Mouse (Mus musculus): ENCODE data around the gene Arid1a. TPM values are rescaled to one million over a fixed set of nuclear protein-coding genes. Genes with fewer than 3 reads are reported as not detected.
"Not testable (repeated sequence)": the region's sequence is repeated elsewhere in the genome, so short reads cannot be mapped to it uniquely, and the experiment has no call there.

The Arid1a gene
- polyA plus RNA-seq, 1 experiment from 2014 or later, result 10.4 TPM

DNA sequence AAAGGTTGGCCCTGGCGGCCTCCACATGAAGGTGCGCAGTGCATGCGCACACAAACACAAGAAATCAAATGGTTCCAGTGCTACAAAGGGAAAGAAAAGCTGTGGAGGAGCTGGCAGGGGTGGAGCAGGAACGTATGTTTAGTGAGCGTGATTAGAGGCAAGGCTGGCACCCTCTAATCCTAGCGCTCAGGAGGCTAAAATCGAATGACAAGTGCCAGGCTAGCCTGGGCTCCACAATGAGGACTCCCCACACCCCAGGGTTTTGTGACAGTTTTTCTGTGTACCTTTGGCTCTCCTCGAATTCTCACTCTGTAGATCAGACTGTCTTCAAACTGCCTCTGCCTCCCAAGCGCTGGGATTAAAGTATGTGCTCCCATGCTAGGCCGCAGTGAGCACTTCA lies 103.8 kb downstream of the Arid1a start:
- H3K27me3 ChIP-seq (replicated peaks; ENCODE audit: control insufficient read depth, insufficient read depth, low read length), result no peaks in the 10 kb centered on the region
- ATAC-seq, result no peak
- H3K4me2 ChIP-seq (replicated peaks; ENCODE audit: low read depth), result no peak overlapping the region
- 88% methylated on average over 10 of the region's 10 CpGs for WGBS
- no peaks in the 10 kb centered on the region for H3K9me3 ChIP-seq (ENCODE audit: control insufficient read depth)
- no peak overlapping the region for H3K4me3 ChIP-seq (ENCODE audit: low read depth, low read length)
- H3K27ac ChIP-seq (ENCODE audit: low read depth, low read length), result no peak overlapping the region
- H3K36me3 ChIP-seq (ENCODE audit: control insufficient read depth, insufficient read depth), result no peaks in the 10 kb centered on the region
- no peaks in the 10 kb centered on the region for H3K4me1 ChIP-seq (replicated peaks; ENCODE audit: control insufficient read depth, insufficient read depth, low read length)
- TF ChIP-seq CTCF (IDR thresholded peaks at IDR 0.05; ENCODE audit: low read depth), result no peak
- no peak overlapping the region for H3K9ac ChIP-seq (ENCODE audit: low read depth, low read length)

DNA sequence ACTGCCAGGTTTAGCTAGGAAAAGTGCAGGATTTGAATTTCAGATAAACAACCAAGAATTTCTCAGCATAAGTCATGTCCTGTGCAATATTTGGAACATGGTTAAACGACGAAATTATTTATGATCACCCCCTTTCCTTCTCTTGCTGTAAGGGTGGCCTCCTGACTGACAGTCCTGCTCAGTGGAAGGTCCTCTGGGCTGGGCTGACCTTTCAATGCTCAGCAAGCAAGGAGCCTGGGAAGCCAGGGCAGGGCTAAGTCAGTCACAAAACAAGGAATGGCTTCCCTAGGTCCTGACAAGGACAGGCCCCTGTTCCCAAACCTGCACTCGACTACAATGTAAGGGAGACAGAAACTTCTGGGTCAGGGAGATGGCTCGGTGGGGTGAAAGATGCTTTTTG lies 104.6 kb downstream of the Arid1a start:
- Histone ChIP-seq H3K36me3 (ENCODE audit: control insufficient read depth, insufficient read depth) (no peaks in the 10 kb centered on the region), H3K4me2 (replicated peaks; ENCODE audit: low read depth) (no peak overlapping the region), H3K9ac (ENCODE audit: low read depth, low read length) (no peak overlapping the region), H3K9me3 (ENCODE audit: control insufficient read depth) (no peaks in the 10 kb centered on the region), H3K4me1 (replicated peaks; ENCODE audit: control insufficient read depth, insufficient read depth, low read length) (no peaks in the 10 kb centered on the region), H3K4me3 (ENCODE audit: low read depth, low read length) (no peak overlapping the region), H3K27ac (ENCODE audit: low read depth, low read length) (no peak overlapping the region), H3K27me3 (replicated peaks; ENCODE audit: control insufficient read depth, insufficient read depth, low read length) (no peaks in the 10 kb centered on the region)
- TF ChIP-seq CTCF (IDR thresholded peaks at IDR 0.05; ENCODE audit: low read depth), result no peak
- ATAC-seq, result no peak
- 47% methylated on average over 4 of the region's 4 CpGs for WGBS

- Histone ChIP-seq H3K9ac (ENCODE audit: low read depth, low read length) (no peak overlapping the region), H3K27ac (ENCODE audit: low read depth, low read length) (no peak overlapping the region), H3K27me3 (replicated peaks; ENCODE audit: control insufficient read depth, insufficient read depth, low read length) (no peaks in the 10 kb centered on the region), H3K36me3 (ENCODE audit: control insufficient read depth, insufficient read depth) (no peaks in the 10 kb centered on the region), H3K4me2 (replicated peaks; ENCODE audit: low read depth) (no peak overlapping the region), H3K4me3 (ENCODE audit: low read depth, low read length) (no peak overlapping the region), H3K4me1 (replicated peaks; ENCODE audit: control insufficient read depth, insufficient read depth, low read length) (no peaks in the 10 kb centered on the region), H3K9me3 (ENCODE audit: control insufficient read depth) (no peaks in the 10 kb centered on the region)
- TF ChIP-seq CTCF (IDR thresholded peaks at IDR 0.05; ENCODE audit: low read depth), result no peak
- 47% methylated on average over 10 of the region's 10 CpGs for WGBS
- ATAC-seq, result no peak
These were observed 105.1 kb downstream of the Arid1a start for GRCm38 (mm10) chr4:133651445-133651844.

DNA sequence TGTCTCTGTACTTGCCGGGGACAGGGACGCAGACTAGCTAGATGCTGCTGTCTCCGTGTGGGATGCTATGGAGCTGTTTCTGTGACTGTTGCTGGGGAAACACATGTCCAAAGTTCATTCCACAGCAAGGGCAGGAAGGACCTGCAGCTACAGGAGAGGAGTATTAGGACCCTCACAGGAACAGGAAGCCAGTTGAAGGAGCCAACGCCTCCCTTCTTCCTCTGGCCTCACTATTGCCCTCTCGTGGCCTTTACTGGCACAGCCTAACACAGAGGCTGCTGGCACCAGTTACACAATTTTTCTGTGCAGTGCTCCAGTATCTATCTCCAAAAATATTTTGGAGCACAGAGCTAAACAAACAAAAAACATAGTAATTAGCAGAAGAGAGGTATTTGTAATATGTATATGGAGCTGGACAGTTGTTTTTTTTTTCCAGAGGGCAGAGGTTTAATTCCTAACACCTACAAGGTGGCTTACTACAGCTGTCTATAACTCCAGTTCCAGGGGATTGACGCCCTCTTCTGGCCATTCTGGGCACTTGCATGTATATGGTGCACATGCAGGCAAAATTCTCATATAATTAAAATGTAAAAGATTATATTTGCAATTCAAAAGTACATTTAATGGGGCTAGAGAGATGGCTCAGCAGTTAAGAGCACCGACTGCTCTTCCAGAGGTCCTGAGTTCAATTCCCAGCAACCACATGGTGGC lies 106.4 kb downstream of the Arid1a start, which contains the start of gene Zdhhc18:
TSS of gene Zdhhc18 (minus strand) at position 166 of the 711 bp plus-strand sequence.
- H3K9ac ChIP-seq (ENCODE audit: low read depth, low read length), result no peak within 1 kb of the TSS
- no peak within 1 kb of the TSS for H3K27ac ChIP-seq (ENCODE audit: low read depth, low read length)
- H3K4me3 ChIP-seq (ENCODE audit: low read depth, low read length), result peak within 1 kb of the TSS; percentile 4; the same call in 1 of the 2 replicates
- no peaks in the 10 kb centered on the region for H3K9me3 ChIP-seq (ENCODE audit: control insufficient read depth)
- H3K27me3 ChIP-seq (replicated peaks; ENCODE audit: control insufficient read depth, insufficient read depth, low read length), result no peaks in the 10 kb centered on the region
- peak; percentile 52; the same call in 1 of the 2 replicates for ATAC-seq
- peak; percentile 92 for TF ChIP-seq CTCF (IDR thresholded peaks at IDR 0.05; ENCODE audit: low read depth)
- peak within 1 kb of the TSS; percentile 33 for H3K4me2 ChIP-seq (replicated peaks; ENCODE audit: low read depth)
- no peaks in the 10 kb centered on the region for H3K4me1 ChIP-seq (replicated peaks; ENCODE audit: control insufficient read depth, insufficient read depth, low read length)
- no peaks in the 10 kb centered on the region for H3K36me3 ChIP-seq (ENCODE audit: control insufficient read depth, insufficient read depth)
- WGBS, result 35% methylated on average over 7 of the region's 7 CpGs

GRCm38 (mm10) chr4:133649464-133649863 lies 107.1 kb downstream of the Arid1a start:
- H3K27me3 ChIP-seq (replicated peaks; ENCODE audit: control insufficient read depth, insufficient read depth, low read length); H3K27ac ChIP-seq (ENCODE audit: low read depth, low read length); H3K9me3 ChIP-seq (ENCODE audit: control insufficient read depth); ATAC-seq; H3K9ac ChIP-seq (ENCODE audit: low read depth, low read length); H3K4me1 ChIP-seq (replicated peaks; ENCODE audit: control insufficient read depth, insufficient read depth, low read length); H3K36me3 ChIP-seq (ENCODE audit: control insufficient read depth, insufficient read depth): not testable (repeated sequence)
- Histone ChIP-seq H3K4me3 (ENCODE audit: low read depth, low read length) (peak overlapping the region; percentile 4; the same call in 1 of the 2 replicates), H3K4me2 (replicated peaks; ENCODE audit: low read depth) (peak overlapping the region; percentile 33; the same call in 1 of the 2 replicates)
- 84% methylated on average over 5 of the region's 5 CpGs for WGBS

DNA sequence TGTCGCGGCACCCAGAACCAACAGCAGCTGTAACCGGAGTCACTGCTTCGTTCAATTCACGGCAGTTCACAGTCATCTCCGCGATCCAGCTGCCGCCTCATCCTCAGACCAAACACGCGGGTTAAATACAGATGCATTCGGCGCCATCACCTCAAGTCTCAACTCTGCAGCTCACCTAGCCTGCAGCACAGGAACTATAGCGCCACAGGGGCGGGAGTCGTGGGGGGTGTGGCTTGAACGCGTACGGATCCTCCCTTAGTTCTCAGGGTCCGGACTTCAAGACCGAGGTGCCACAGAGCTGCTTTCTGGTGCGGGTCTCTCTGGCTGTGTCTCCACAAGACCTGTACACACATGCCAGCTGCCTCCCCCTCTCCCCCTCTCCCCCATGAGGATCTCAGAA lies 110.9 kb downstream of the Arid1a start:
- peak overlapping the region; percentile 32; the same call in 1 of the 2 replicates for H3K4me2 ChIP-seq (replicated peaks; ENCODE audit: low read depth)
- WGBS, result 36% methylated on average over 21 of the region's 21 CpGs

More for the DNA sequence above, 110.9 kb downstream of the Arid1a start:
- ATAC-seq, result no peak
- no peak for TF ChIP-seq CTCF (IDR thresholded peaks at IDR 0.05; ENCODE audit: low read depth)
- H3K4me3 ChIP-seq (ENCODE audit: low read depth, low read length), result no peak overlapping the region
- no peaks in the 10 kb centered on the region for H3K27me3 ChIP-seq (replicated peaks; ENCODE audit: control insufficient read depth, insufficient read depth, low read length)
- H3K9me3 ChIP-seq (ENCODE audit: control insufficient read depth), result no peaks in the 10 kb centered on the region
- no peak overlapping the region for H3K9ac ChIP-seq (ENCODE audit: low read depth, low read length)
- H3K4me1 ChIP-seq (replicated peaks; ENCODE audit: control insufficient read depth, insufficient read depth, low read length), result no peaks in the 10 kb centered on the region
- H3K36me3 ChIP-seq (ENCODE audit: control insufficient read depth, insufficient read depth), result no peaks in the 10 kb centered on the region
- no peak overlapping the region for H3K27ac ChIP-seq (ENCODE audit: low read depth, low read length)
